ENCODE assay signal across 21 mouse cellular contexts in the genomic region with DNA sequence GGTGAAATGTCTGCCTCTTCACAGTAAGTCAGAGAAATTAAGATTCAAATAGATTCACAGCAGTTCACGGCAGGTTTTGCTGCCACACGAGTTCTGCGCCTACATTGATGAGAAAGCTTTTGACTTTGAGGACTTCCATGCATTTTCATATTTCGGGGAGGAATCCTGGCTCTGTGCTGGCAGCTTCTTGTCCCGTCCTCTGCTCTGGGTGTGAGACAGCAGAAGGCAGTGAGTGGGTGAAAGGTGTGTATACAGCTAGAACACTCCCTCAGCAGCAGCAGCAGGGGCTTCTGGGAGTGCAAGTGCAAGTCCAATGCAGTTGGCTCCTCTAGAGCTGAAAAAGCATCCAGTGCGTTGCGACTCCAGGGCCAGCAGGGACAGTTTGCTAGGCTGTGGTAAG. TPM values are rescaled to one million over a fixed set of nuclear protein-coding genes. Genes with fewer than 3 reads are reported as not detected.
A peak's percentile ranks its signal among the peaks of the same experiment; 100 is the strongest.
DNase-seq lines count a peak whose midpoint lies in the region; ATAC-seq and TF ChIP-seq lines count a peak whose summit lies in the region.
"Had no signal": no experiment of that assay in that cellular context is flagged by ENCODE, and none has a peak within 500 bp of the region (broad histone marks: within the 10 kb centered on the region; RNA-seq: fewer than 3 reads in every experiment).

No protein-coding gene starts in this region.

- peak overlapping the region; percentile 33; the same call in 1 of the 2 replicates for H3K27ac ChIP-seq in layer of hippocampus, adult 2 months
- H3K27ac ChIP-seq: forebrain, embryonic 10.5 days; heart, adult 2 months; hindbrain, embryonic 10.5 days; hindbrain, postnatal 0 days; kidney, embryonic 15.5 days; limb, embryonic 10.5 days; midbrain, embryonic 12.5 days; neural tube, embryonic 12.5 days had no signal

- no peak for DNase-seq in layer of hippocampus, adult 2 months (ENCODE audit: low spot score in 2 of 2)
- DNase-seq in layer of hippocampus, postnatal 25 days (ENCODE audit: extremely low spot score in 1 of 2, low spot score in 1 of 2) = no peak
- peak; percentile 89 for DNase-seq in right cerebral cortex, adult 18-20 months
- DNase-seq in right cerebral cortex, postnatal 4 days = no peak
- peak; percentile 38 to 87 for DNase-seq in left cerebral cortex, adult 8-10 months (ENCODE audit: low spot score in 2 of 2)
- DNase-seq in cerebellum, adult 11 months = no peak
- no peak for DNase-seq in cerebellum, adult 11-12 months
- DNase-seq: adrenal gland, adult 2 months; cerebellum, postnatal 36 days; gastrocnemius, postnatal 25 days; heart, adult 2 months; liver, postnatal 0 days had no signal

- TF ChIP-seq CTCF in layer of hippocampus, adult 2 months (conservative IDR thresholded peaks at IDR 0.05) = no peak

- no peak for ATAC-seq in megakaryocyte progenitor cell, adult 5-6 weeks (replicated peaks; ENCODE audit: poor library complexity)
- ATAC-seq: hindbrain, postnatal 0 days; intestine, postnatal 0 days; liver, postnatal 0 days had no signal

- no peak overlapping the region for H3K4me3 ChIP-seq in layer of hippocampus, adult 2 months
- H3K4me3 ChIP-seq: forebrain, embryonic 10.5 days; heart, adult 2 months; hindbrain, embryonic 10.5 days; kidney, embryonic 15.5 days; limb, embryonic 10.5 days; midbrain, embryonic 12.5 days; neural tube, embryonic 12.5 days had no signal

RNA-seq across cellular contexts. Expression of a gene that starts 53.6 kb away (rescaled TPM):
- 10 to 100 TPM; 45.3 to 45.5 TPM for total RNA-seq in layer of hippocampus, adult 2 months (2021)
- total RNA-seq in layer of hippocampus, postnatal 25 days (2021) = 10 to 100 TPM; 41.9 to 46.7 TPM
- total RNA-seq in left cerebral cortex, adult 8-10 months (2022) = 10 to 100 TPM; 37.8 to 44.4 (median 40.5) TPM
- total RNA-seq in megakaryocyte progenitor cell, adult 5-6 weeks (2015) = 35.1 and 40.7 TPM in 2 replicates
- total RNA-seq in megakaryocyte progenitor cell, adult 5-6 weeks (2017) = 15.5 and 22.0 TPM in 2 replicates

Comparison
In these comparisons a context has a peak if more than half of its experiments do, and no peak if none do; other contexts are left out.
1. DNase-seq: peak in right cerebral cortex, adult 18-20 months (single experiment) and left cerebral cortex, adult 8-10 months (2 of 2); none in layer of hippocampus, adult 2 months (0 of 2), layer of hippocampus, postnatal 25 days (0 of 2), right cerebral cortex, postnatal 4 days (single experiment), cerebellum, adult 11 months (single experiment) and cerebellum, adult 11-12 months (single experiment).